Mouse (Mus musculus) liver, embryonic 14.5 days (tissue): ENCODE results near the gene Echs1.

ENCODE experiments used
- CTCF ChIP-seq: IDR thresholded peaks from 2 replicates; pipeline ENCODE4 v1.5.1; 2016; ENCODE audit warnings: antibody characterized with exemption, low read depth, control low read depth
- EP300 ChIP-seq: IDR thresholded peaks from 2 replicates; pipeline ENCODE4 v1.6.1; 2016; ENCODE audit warnings: antibody characterized with exemption, low read depth

DNA sequence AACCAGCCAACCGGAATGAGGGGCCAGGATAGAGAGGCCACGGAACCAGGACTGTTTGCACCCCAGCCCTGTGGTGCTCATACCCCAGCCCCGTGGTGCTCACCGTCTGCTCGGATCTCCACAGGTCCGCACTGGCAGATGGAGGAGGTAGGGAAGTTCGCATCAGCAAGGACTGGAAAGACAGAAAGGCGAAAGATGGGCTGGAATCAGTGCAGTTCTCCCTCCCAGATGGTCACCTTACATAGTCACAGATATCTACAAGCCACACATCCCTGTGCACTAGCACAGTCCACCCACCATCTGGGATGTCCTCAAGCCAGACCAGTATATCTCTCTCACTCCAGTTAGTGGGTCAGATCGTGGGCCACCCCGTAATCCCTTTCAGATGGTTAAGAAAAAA is 14.8 kb downstream of the Echs1 start:
- TF ChIP-seq CTCF (no peak), EP300 (no peak)
